In genomic region chr1:104605301-104605700, GRCm38 (mm10) we compare ENCODE assay signal across 22 mouse cellular contexts.
DNase-seq lines count a peak whose midpoint lies in the region; ATAC-seq and TF ChIP-seq lines count a peak whose summit lies in the region.
"Had no signal": no experiment of that assay in that cellular context is flagged by ENCODE, and none has a peak within 500 bp of the region (broad histone marks: within the 10 kb centered on the region; RNA-seq: fewer than 3 reads in every experiment).

No protein-coding gene starts in this region.

- no peak for TF ChIP-seq POLR2A in kidney, adult 2 months (IDR thresholded peaks at IDR 0.05; ENCODE audit: low read depth, low read length)
- TF ChIP-seq POLR2A in liver, adult 2 months (IDR thresholded peaks at IDR 0.05; ENCODE audit: extremely low read depth, insufficient read depth, low read length) = no peak

- H3K4me2 ChIP-seq in kidney, embryonic 16.5 days (replicated peaks; ENCODE audit: low read depth, low read length) = no peak overlapping the region
- peak overlapping the region; percentile 18; the same call in 1 of the 2 replicates for H3K4me2 ChIP-seq in liver, postnatal 0 days (ENCODE audit: low read depth, low read length)
- no peak overlapping the region for H3K4me2 ChIP-seq in liver, embryonic 12.5 days
- H3K4me2 ChIP-seq: embryonic facial prominence, embryonic 13.5 days; embryonic facial prominence, embryonic 15.5 days; forebrain, embryonic 12.5 days had no signal

- no peaks in the 10 kb centered on the region for H3K9me3 ChIP-seq in kidney, embryonic 16.5 days (ENCODE audit: low read length)
- H3K9me3 ChIP-seq in liver, postnatal 0 days (ENCODE audit: low read length) = no peaks in the 10 kb centered on the region
- no peaks in the 10 kb centered on the region for H3K9me3 ChIP-seq in liver, embryonic 12.5 days (replicated peaks)
- H3K9me3 ChIP-seq: embryonic facial prominence, embryonic 13.5 days; embryonic facial prominence, embryonic 15.5 days; forebrain, embryonic 10.5 days; forebrain, embryonic 12.5 days had no signal

- no peaks in the 10 kb centered on the region for H3K4me1 ChIP-seq in kidney, adult 2 months (ENCODE audit: control insufficient read depth, insufficient read depth, low read length)
- H3K4me1 ChIP-seq in kidney, embryonic 16.5 days (ENCODE audit: insufficient read depth, low read length) = no peaks in the 10 kb centered on the region
- peaks cover 4% of the 10 kb centered on the region; the same call in 1 of the 2 replicates for H3K4me1 ChIP-seq in liver, adult 2 months (ENCODE audit: control insufficient read depth, insufficient read depth, low read length)
- no peaks in the 10 kb centered on the region for H3K4me1 ChIP-seq in liver, postnatal 0 days (ENCODE audit: insufficient read depth)
- H3K4me1 ChIP-seq in liver, embryonic 12.5 days = no peaks in the 10 kb centered on the region
- H3K4me1 ChIP-seq: embryonic facial prominence, embryonic 13.5 days; embryonic facial prominence, embryonic 15.5 days; forebrain, embryonic 10.5 days; forebrain, embryonic 12.5 days had no signal

- no peak for TF ChIP-seq EP300 in liver, postnatal 0 days (IDR thresholded peaks at IDR 0.05; ENCODE audit: low read depth)

- H3K36me3 ChIP-seq in kidney, adult 2 months (ENCODE audit: control insufficient read depth, insufficient read depth, low read length) = no peaks in the 10 kb centered on the region
- H3K36me3 ChIP-seq in kidney, embryonic 16.5 days (ENCODE audit: insufficient read depth, low read length) = no peaks in the 10 kb centered on the region
- no peaks in the 10 kb centered on the region for H3K36me3 ChIP-seq in liver, adult 2 months (ENCODE audit: control insufficient read depth, insufficient read depth, low read length)
- no peaks in the 10 kb centered on the region for H3K36me3 ChIP-seq in liver, postnatal 0 days (replicated peaks; ENCODE audit: insufficient read depth, low read length)
- H3K36me3 ChIP-seq in liver, embryonic 12.5 days = no peaks in the 10 kb centered on the region
- H3K36me3 ChIP-seq: embryonic facial prominence, embryonic 13.5 days; embryonic facial prominence, embryonic 15.5 days; forebrain, embryonic 10.5 days; forebrain, embryonic 12.5 days had no signal

- 25% methylated on average over 3 of the region's 3 CpGs for WGBS in kidney, adult 2 months
- WGBS in kidney, embryonic 16.5 days = 31% methylated on average over 3 of the region's 3 CpGs
- WGBS in liver, adult 2 months = 16% methylated on average over 3 of the region's 3 CpGs
- 47% methylated on average over 3 of the region's 3 CpGs for WGBS in liver, postnatal 0 days (ENCODE audit: insufficient replicate concordance)
- WGBS in liver, embryonic 12.5 days (ENCODE audit: insufficient replicate concordance) = 52% methylated on average over 3 of the region's 3 CpGs

- no peak overlapping the region for H3K4me3 ChIP-seq in kidney, adult 2 months (ENCODE audit: insufficient read depth, low read depth, low read length)
- no peak overlapping the region for H3K4me3 ChIP-seq in kidney, embryonic 16.5 days (ENCODE audit: low read length)
- no peak overlapping the region for H3K4me3 ChIP-seq in liver, adult 2 months (ENCODE audit: insufficient read depth, low read depth, low read length)
- no peak overlapping the region for H3K4me3 ChIP-seq in liver, postnatal 0 days (ENCODE audit: low read depth, low read length)
- H3K4me3 ChIP-seq in liver, embryonic 12.5 days = no peak overlapping the region
- H3K4me3 ChIP-seq: embryonic facial prominence, embryonic 13.5 days; embryonic facial prominence, embryonic 15.5 days; erythroblast, embryonic 14.5 days; forebrain, embryonic 10.5 days; forebrain, embryonic 12.5 days had no signal

- ATAC-seq in kidney, embryonic 16.5 days (ENCODE audit: low FRiP score, low TSS enrichment) = no peak
- ATAC-seq in liver, postnatal 0 days = peak; percentile 47
- ATAC-seq in liver, embryonic 12.5 days = no peak
- ATAC-seq: forebrain, embryonic 14.5 days had no signal

- H3K27me3 ChIP-seq in kidney, adult 2 months (replicated peaks; ENCODE audit: control insufficient read depth, insufficient read depth, low read length) = no peaks in the 10 kb centered on the region
- no peaks in the 10 kb centered on the region for H3K27me3 ChIP-seq in kidney, embryonic 16.5 days (ENCODE audit: insufficient read depth, low read length)
- H3K27me3 ChIP-seq in liver, adult 2 months (ENCODE audit: control insufficient read depth, insufficient read depth, low read length) = no peaks in the 10 kb centered on the region
- no peaks in the 10 kb centered on the region for H3K27me3 ChIP-seq in liver, postnatal 0 days (ENCODE audit: insufficient read depth, low read length)
- H3K27me3 ChIP-seq in liver, embryonic 12.5 days (replicated peaks) = no peaks in the 10 kb centered on the region
- H3K27me3 ChIP-seq: embryonic facial prominence, embryonic 13.5 days; embryonic facial prominence, embryonic 15.5 days; forebrain, embryonic 12.5 days had no signal

- no peaks in the 10 kb centered on the region for H3K79me2 ChIP-seq in liver, adult 2 months (ENCODE audit: control insufficient read depth, insufficient read depth, low read length)

- no peak overlapping the region for H3K27ac ChIP-seq in kidney, adult 2 months (ENCODE audit: insufficient read depth, low read depth, low read length)
- no peak overlapping the region for H3K27ac ChIP-seq in kidney, embryonic 16.5 days (ENCODE audit: low read length)
- no peak overlapping the region for H3K27ac ChIP-seq in liver, adult 2 months (replicated peaks; ENCODE audit: insufficient read depth, low read depth, low read length)
- H3K27ac ChIP-seq in liver, postnatal 0 days (ENCODE audit: low read depth) = 0 out of 2 replicates have a peak overlapping the region, but pooled peaks have one; percentile 22
- no peak overlapping the region for H3K27ac ChIP-seq in liver, embryonic 12.5 days
- H3K27ac ChIP-seq: embryonic facial prominence, embryonic 13.5 days; embryonic facial prominence, embryonic 15.5 days; forebrain, embryonic 10.5 days; forebrain, embryonic 12.5 days had no signal

- peak; percentile 30 for DNase-seq in kidney, adult 2 months
- DNase-seq in liver, adult 2 months (ENCODE audit: extremely low read depth, low read depth, low spot score) = peak; percentile 79
- no peak for DNase-seq in liver
- peak; percentile 26 for DNase-seq in liver, postnatal 0 days
- DNase-seq: adrenal gland, adult 2 months; adrenal gland, postnatal 10 days; adrenal gland, postnatal 25 days; cerebellum, adult 11 months; cerebellum, adult 18-20 months; cerebellum, adult 8-10 months; cerebellum, adult 9-11 months; cerebellum, postnatal 14 days; cerebellum, postnatal 36 days; embryo, embryonic 11 days had no signal

- H3K9ac ChIP-seq in kidney, embryonic 16.5 days (replicated peaks; ENCODE audit: low read length) = no peak overlapping the region
- no peak overlapping the region for H3K9ac ChIP-seq in liver, adult 2 months (ENCODE audit: low read depth, low read length)
- H3K9ac ChIP-seq in liver, postnatal 0 days (replicated peaks) = no peak overlapping the region
- H3K9ac ChIP-seq in liver, embryonic 12.5 days = no peak overlapping the region
- H3K9ac ChIP-seq: embryonic facial prominence, embryonic 13.5 days; embryonic facial prominence, embryonic 15.5 days; forebrain, embryonic 12.5 days had no signal

- no peak for TF ChIP-seq CTCF in kidney, adult 2 months (conservative IDR thresholded peaks at IDR 0.05; ENCODE audit: insufficient read depth, insufficient read length, low read depth, low read length)
- TF ChIP-seq CTCF in liver, adult 2 months (IDR thresholded peaks at IDR 0.05; ENCODE audit: low read depth, low read length) = no peak
- TF ChIP-seq CTCF in liver, postnatal 0 days (IDR thresholded peaks at IDR 0.05; ENCODE audit: low read depth) = no peak
